Mouse (Mus musculus): ENCODE data around the gene Gstm3. TPM values are rescaled to one million over a fixed set of nuclear protein-coding genes. Genes with fewer than 3 reads are reported as not detected.
"Not testable (repeated sequence)": the region's sequence is repeated elsewhere in the genome, so short reads cannot be mapped to it uniquely, and the experiment has no call there.

Gene Gstm3
- total RNA-seq, 2 experiments from 2014 or later = not detected

DNA sequence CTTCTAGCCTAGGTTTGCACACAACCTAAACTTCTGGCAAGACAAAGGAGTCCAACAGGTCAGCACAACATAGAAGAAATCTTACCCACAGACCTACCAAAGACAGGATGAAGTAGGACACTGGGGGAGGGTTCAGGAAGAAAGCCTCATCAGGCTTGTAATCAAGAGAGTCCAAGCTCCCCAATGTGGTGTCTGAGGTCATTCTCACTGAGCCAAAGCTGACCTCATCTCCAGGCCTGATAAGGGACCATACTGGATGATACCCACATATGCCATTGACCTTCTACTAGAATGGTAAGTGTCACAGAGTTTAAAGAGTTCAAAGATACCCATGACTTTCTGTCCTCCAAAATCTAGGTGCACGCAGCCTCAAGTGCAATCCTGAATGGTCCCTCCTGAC, 5.2 kb upstream of the Gstm3 start:
- DNase-seq = no peak

GRCm38 (mm10) chr3:107972070-107972469, 3.0 kb upstream of the Gstm3 start:
- no peak for DNase-seq

DNA sequence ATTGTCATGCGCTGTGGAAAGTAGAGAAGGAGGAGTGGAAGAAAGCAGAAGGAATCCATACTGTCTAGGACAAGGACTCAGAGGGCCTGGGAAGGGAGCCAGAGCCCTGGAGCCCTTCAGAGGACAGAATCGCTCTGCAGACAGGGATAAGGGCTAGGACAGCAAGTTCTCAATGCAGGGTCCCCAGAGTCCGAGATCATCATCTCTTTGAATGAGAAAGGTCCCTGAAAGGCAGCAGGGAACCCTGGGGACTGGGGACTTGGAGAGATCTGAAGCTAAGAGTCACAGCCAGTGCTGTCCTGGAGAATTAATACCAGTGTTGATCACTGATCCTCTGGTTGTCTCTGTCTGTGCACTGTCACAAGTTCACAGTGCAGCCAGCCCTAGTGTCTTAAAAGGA, 2.0 kb upstream of the Gstm3 start:
- not testable (repeated sequence) for DNase-seq

DNA sequence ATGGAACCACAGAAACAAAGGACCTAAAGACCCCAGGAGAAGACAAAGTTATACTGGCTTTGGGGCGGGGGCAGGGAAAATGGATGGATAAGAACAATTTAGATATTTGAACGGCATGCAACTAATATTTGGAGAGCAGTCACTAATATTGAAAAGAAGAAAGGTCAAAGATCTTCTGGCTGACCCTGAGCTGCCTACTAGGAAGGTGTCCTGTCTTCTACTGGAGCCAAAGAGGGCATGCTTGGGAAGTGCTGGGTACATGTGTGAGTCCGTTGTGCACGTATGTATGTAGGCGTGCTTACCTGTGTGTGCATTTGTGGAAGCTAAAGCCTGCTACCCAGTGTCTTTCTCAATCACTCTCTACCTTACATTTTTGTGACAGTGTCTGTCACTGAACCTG, 2.5 kb downstream of the Gstm3 start:
- DNase-seq = no peak

DNA sequence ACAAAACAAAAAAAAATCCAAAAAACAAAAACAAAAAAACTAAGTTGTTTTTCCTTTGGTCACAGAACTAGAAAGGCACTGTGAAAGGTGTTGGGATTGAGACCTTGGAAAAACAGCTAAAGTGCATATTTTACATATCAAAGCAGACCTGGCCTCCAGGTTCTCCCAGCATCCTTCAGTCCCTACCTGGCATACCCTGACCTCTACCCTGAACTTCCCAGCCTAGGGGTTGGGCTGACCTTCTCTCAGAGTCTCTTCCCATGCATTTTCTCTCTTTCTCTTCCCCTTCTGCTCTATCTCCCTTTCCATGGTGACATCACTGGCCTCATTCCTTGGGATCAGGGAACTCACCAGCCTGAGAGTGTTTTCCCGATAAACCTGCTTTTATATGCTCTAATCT, 3.5 kb downstream of the Gstm3 start:
- DNase-seq = no peak

DNA sequence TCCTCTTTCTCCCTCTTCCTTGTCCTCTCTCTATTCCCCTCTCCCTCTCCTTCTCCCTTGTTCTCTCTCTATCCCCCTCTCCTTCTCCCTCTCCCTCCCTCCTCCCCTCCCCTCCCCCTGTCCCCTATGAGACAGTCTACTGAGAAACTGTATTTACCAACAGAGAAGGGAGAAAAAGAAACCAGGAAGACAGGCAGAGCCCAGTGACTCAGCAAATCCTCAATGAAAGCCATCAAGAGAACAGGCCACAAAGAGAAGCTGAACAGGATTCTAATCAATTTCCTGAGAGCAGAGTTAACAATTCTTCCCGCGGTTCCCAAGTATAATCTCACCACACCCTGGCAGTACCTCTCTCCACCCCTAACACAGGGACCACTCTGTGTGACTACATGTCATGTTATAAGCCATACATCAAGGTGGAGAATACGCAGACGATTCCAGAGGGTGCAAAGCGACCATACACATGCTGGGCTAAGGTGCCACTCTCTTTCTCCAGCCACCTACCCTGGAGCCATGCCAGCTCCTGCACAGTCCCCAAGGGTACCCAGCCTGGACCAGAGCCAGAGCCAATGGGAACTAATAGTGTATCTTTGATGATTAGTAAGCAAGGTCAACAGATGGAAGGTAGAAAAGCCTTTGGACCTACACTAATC, 4.3 kb downstream of the Gstm3 start:
- no peak for DNase-seq

DNA sequence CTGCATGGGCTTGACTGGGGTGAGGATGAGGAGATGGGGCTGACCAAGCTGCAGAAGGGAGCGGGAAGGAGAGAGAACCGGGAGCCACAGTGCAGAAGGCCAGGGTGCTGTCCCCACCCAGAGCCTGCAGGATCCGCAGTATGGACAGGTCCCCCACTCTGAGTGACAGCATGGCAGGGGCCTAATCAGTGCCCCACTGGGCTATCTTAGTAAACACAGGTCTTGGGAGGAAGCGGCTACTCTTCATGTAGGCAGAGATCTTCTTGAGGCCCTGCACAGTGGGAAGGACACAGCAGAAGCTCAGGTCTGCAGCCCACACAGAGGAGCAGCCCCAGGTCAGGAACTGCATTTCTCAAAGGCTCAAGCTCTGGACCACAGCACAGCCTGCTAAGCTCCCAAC, 5.1 kb downstream of the Gstm3 start:
- DNase-seq = no peak

GRCm38 (mm10) chr3:107955260-107955659, 13.8 kb downstream of the Gstm3 start:
- not testable (repeated sequence) for DNase-seq

- no peak for DNase-seq
Measured at GRCm38 (mm10) chr3:107953906-107954305, 15.2 kb downstream of the Gstm3 start.

DNA sequence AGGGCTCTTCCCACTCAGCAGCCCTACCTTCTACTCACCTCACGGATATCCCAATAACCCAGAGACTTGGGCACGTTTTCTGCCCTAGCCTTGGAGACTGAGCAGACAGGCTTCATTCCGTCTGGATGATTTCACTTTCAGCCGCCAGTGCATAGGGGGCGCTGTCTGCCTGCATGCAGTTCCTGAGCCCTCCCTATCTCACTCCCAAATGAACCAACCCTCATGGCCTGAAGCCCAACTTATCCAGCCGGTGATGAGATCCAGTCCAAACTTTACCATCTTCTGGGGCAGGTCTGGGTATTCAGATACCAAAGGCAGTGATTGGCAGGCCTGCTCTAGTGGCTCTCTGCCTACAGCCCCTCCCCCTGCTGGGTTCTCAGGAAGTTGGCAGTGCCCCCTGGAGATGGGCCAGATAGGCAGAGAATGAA, 15.7 kb downstream of the Gstm3 start:
- peak; percentile 55 for DNase-seq

DNA sequence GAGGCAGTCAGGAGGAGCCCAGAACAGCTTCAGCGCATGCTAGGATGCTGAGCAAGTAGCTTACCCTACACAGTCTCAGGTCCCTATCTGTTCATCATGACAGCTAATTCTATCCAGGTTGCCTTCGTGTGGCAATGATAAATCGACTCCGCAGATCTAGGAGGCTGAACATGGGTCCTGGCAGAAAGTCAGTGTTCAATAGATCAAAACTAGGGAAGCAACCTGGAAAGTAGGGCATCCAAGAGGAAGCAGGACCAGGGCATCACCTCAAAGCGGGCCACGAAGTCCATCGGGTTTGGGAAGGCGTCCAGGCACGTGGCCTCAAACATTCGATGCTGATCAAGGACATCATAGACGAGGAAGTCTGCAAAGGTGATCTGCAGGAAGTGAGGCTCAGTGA, 18.6 kb downstream of the Gstm3 start:
- DNase-seq = no peak

GRCm38 (mm10) chr3:107949461-107949860, 19.6 kb downstream of the Gstm3 start:
- not testable (repeated sequence) for DNase-seq

DNA sequence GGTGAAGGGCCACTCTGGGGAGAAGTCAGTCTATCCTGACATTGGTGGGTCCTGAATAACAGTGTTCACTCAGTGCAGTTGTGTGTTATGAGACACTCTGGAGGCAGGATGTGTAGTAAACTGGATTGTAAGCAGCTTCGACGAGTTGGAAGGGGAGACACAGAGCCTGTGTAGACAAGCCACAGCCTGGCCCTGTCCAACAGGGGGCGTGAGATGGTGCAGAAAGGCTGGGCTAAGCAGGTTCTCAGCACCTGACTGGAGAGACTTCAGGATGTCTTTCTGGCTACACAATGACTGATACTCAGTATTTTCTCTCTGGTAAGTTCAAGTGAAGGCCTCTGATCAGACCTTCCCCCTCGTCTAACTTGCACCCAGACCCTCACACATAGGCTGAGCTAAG, 23.4 kb downstream of the Gstm3 start:
- no peak for DNase-seq

- DNase-seq = no peak
Measured at GRCm38 (mm10) chr3:107943239-107943990, 25.7 kb downstream of the Gstm3 start, which contains the start of gene Gstm6. TSS of gene Gstm6 (minus strand) at chr3:107943749.

DNA sequence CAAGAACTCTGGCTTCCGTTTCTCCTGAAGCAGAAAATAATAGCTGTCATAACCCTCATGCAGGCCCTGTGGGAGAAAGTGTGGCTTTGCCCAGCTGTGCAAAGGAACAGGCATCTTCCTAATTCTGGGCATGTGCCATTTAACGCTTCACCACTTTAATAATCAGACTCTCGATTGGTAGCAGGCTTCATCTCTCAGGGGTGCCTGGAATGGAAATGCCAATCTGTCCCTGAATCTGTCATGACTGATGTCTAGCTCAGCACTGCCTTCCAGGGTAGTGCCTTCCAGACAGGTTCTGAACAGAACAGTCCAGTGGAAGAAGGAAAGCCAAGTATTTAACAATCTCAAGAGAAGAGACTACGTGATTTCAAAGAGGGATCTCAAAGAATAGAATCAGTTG, 27.8 kb downstream of the Gstm3 start:
- DNase-seq = no peak

GRCm38 (mm10) chr3:107940524-107940923, 28.6 kb downstream of the Gstm3 start:
- DNase-seq = no peak

DNA sequence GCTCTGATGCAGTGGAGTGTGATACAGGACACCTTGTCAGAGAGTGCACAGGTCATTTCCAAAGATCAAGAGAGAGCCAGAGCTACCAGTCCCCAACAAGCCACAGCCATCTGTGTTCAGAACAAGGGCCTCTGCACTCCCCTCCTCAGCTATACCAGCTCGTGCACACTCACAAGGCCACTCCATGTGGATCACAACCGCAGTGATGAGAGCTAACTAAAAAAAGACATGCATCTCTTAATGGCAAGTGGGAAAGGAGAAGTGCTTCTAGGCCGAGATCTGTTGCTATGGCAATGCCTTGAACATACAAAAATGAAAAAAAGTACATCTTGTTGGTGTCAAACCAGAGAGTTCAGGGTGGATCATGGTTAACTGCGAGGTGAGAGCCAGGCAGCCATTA, 29.3 kb downstream of the Gstm3 start:
- no peak for DNase-seq

- DNase-seq = peak; percentile 75
Measured at GRCm38 (mm10) chr3:107939403-107939802, 29.7 kb downstream of the Gstm3 start.

GRCm38 (mm10) chr3:107935888-107936287, 33.2 kb downstream of the Gstm3 start:
- DNase-seq = no peak

DNA sequence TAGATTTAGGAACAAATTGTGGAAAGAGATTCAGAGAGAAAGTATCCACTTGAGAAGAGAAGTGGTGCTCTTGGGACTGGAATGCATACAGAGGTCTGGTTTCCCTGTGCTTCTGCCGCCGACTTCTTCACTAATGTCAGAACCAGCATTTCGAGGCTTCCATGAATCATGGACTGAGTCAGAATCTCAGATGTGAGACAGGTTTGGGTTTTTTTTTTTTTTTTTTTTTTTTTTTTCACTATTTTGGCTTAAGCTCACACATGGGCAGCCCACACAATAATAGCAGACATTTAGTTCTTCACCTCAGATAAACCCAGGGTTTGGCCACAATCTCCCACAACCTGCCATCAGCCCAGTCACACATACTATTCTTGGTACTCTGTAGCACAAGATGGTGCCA, 33.8 kb downstream of the Gstm3 start:
- DNase-seq = no peak

- no peak for DNase-seq
Measured at GRCm38 (mm10) chr3:107932128-107932527, 37.0 kb downstream of the Gstm3 start.

GRCm38 (mm10) chr3:107931670-107932069, 37.4 kb downstream of the Gstm3 start, which contains the start of gene Gstm7:
TSS of gene Gstm7 (minus strand) at chr3:107931817.
- peak; percentile 95 for DNase-seq

GRCm38 (mm10) chr3:107931134-107931533, 37.9 kb downstream of the Gstm3 start:
- DNase-seq = no peak

GRCm38 (mm10) chr3:107929731-107930130, 39.4 kb downstream of the Gstm3 start:
- no peak for DNase-seq

Data from gastrocnemius, postnatal 25 days (tissue).